Mouse (Mus musculus) thymus, postnatal 10 days (tissue): ENCODE results near the gene 5730507C01Rik.
"Not testable (repeated sequence)": the region's sequence is repeated elsewhere in the genome, so short reads cannot be mapped to it uniquely, and the experiment has no call there.

Experiments used
- DNase-seq, 2 experiments: peaks; one replicate each; pipeline ENCODE4 v3.0.0; 2021; ENCODE audit warnings: low spot score in 2 of 2

The 5730507C01Rik gene

GRCm38 (mm10) chr12:18514171-18514570, at the start of gene 5730507C01Rik:
5730507C01Rik (plus strand) TSS chr12:18514510.
- DNase-seq, result no peak

DNA sequence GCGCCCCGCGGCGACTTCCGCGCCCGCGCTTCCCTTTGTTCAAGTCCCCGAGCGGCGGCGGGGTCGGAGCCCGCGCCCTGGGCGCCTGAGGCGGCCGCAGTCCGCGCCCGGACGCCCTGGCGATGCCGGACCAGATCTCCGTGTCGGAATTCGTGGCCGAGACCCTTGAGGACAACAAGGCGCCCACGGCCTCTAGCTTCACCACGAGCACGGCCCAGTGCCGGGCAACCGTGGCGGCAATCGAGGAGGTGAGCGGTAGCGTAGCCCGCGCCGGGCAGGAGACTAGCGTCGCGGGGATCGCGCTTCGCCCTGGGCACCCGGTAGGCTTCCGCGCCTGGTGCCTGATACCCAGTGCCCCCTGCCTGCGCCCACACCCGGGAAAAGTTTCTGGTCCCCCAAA, 306 bp downstream of the 5730507C01Rik start:
- DNase-seq, result not testable (repeated sequence)

DNA sequence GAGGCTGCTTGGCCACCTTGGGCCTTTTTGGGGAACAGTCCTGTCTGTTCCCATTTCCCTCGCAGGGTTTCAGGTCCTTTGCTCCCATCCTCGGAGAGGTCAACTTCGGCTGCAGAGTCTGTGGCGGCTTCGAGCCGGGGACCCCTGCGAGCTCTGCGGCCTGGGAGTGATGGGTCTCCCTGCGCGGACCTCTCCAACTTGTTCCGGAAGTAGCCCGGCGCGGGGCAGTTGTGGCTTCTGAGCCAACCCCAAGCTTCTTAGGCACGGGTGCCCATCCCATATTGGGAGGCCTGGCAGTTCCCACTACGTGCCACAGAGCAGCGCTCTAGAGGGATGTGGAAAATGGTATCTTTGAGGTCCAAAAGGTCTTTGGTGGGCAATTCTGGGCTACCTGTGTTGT, 767 bp downstream of the 5730507C01Rik start:
- DNase-seq, result not testable (repeated sequence)
